Mouse (Mus musculus) ovary, adult 2 months (tissue): ENCODE results near the gene Aadacl2. TPM values are rescaled to one million over a fixed set of nuclear protein-coding genes. Genes with fewer than 3 reads are reported as not detected.

Experiments
- polyA plus RNA-seq: library from polyadenylated mRNA; depleted of rRNA; stranded (reverse); fragments of >200 nt; gene quantifications from 2 replicates; pipeline ENCODE4 v1.2.3, GENCODE M21; 2012; rRNA removed

The Aadacl2 gene
- not detected in 2 replicates for polyA plus RNA-seq

DNA sequence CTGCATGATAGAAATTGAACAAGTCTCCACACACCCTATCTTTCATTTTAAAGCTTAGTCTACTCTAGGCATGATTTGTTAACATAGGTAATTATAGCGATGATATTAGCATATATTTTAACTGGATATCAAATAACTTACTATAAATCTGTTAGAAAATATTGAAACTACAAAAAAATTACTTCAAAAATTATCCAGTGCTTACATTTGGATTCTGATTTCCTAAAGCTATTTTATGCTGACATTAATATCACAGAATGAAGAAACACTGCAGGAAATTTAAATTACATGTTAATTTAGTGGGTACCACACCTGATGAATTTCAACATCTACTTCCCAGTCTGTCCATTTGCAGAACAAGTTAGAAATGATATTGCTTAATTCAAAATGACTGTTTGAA is at the start of gene Aadacl2:
TSS of gene Aadacl2 (plus strand) at position 301 of the 400 bp plus-strand sequence.

DNA sequence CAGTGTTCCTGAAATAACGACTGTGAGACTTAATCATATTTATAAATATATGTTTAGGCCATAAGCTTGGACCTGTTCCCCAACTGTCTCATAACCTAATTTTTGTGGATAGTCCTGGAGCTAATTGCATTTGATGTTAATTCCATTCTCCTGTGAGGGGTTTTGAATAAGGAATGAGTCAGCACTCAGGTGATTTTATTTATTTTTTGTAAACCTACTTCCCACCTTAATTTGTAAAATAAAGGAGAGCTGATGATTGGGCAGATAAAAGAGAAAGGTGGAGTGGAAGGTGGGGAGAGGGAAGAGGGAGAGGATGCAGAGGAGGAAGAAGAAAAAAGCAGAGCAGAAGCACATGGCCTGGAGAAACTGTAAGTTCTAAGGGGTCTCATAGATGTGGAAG is 18.9 kb downstream of the Aadacl2 start, which contains the start of gene Aadac:
TSS of gene Aadac (plus strand) at position 301 of the 400 bp plus-strand sequence.

Other genes with a start within 250 kb of the Aadacl2 start
- not detected in 2 replicates for gene Gm8298, start 145.7 kb upstream of the Aadacl2 start, polyA plus RNA-seq
- not detected in 2 replicates for gene C130079G13Rik, start 81.5 kb upstream of the Aadacl2 start, polyA plus RNA-seq
- gene Aadac, start 19.0 kb downstream of the Aadacl2 start, polyA plus RNA-seq, result 0.26 TPM in 1 of 2 replicates, not detected in the other
- gene Sucnr1, start 75.1 kb downstream of the Aadacl2 start, polyA plus RNA-seq, result 0.50 and 1.3 TPM in 2 replicates